Mouse (Mus musculus) ES-E14 (cell line): ENCODE measurements around the gene Gpr146.

ENCODE experiments used
- CHD2 ChIP-seq: IDR thresholded peaks from 2 replicates; pipeline ENCODE4 v1.6.1; 2014; ENCODE audit warnings: mild to moderate bottlenecking, low read depth, low read length, inconsistent platforms
- HCFC1 ChIP-seq: IDR thresholded peaks from 2 replicates; pipeline ENCODE4 v1.6.1; 2012; ENCODE audit warnings: low read length, inconsistent platforms, borderline replicate concordance; ENCODE audit not compliant: insufficient read depth
- MAFK ChIP-seq: IDR thresholded peaks from 2 replicates; pipeline ENCODE4 v1.6.1; 2014; ENCODE audit warnings: mild to moderate bottlenecking, low read depth, low read length, inconsistent platforms; ENCODE audit not compliant: insufficient read depth
- ZNF384 ChIP-seq: IDR thresholded peaks from 2 replicates; pipeline ENCODE4 v1.6.1; 2012; ENCODE audit warnings: low read depth, low read length, inconsistent platforms

DNA sequence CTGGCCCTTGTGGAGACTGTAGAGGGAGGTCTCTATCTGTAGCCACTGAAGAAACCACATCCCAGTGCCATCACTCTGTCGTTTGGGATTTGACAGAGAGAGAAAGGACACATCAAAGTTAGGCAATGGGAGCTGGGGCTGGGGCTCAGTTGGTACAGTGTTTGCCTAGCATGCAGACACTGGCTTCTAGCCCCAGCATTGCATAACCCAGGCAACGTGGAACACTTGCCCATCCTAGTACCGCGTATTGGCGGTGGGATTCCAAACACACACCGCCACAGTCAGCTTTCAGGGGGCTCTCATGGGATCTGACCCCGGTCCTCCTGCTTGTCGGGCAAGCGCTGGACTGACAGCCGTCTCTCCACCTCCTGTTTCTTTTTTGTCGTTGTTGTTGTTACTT is 11.0 kb upstream of the Gpr146 start:
- TF ChIP-seq HCFC1 (no peak), MAFK (no peak), CHD2 (no peak), ZNF384 (no peak)
